In genomic region chr5:8343296-8343695, GRCm38 (mm10) we compare ENCODE assay signal across 16 mouse cellular contexts.
"Had no signal": no experiment of that assay in that cellular context is flagged by ENCODE, and none has a peak within 500 bp of the region (broad histone marks: within the 10 kb centered on the region; RNA-seq: fewer than 3 reads in every experiment).

No protein-coding gene starts in this region.

- H3K36me3 ChIP-seq: neural tube, embryonic 13.5 days; neural tube, embryonic 15.5 days; stomach, embryonic 15.5 days had no signal

- DNase-seq: retina, postnatal 1 day; right cerebral cortex, adult 18-20 months; right cerebral cortex, postnatal 14 days; right cerebral cortex, postnatal 25 days; right cerebral cortex, postnatal 4 days; spleen, adult 18-20 months; thymus, adult 18-20 months; thymus, adult 2 months; thymus, postnatal 14 days; thymus, postnatal 25 days; thymus, postnatal 36 days; thymus, postnatal 4 days had no signal

- H3K9ac ChIP-seq: neural tube, embryonic 13.5 days; neural tube, embryonic 15.5 days; stomach, embryonic 15.5 days had no signal

- H3K27ac ChIP-seq: neural tube, embryonic 13.5 days; neural tube, embryonic 15.5 days; stomach, embryonic 15.5 days; stomach, postnatal 0 days had no signal

- H3K4me1 ChIP-seq: neural tube, embryonic 13.5 days; neural tube, embryonic 15.5 days; stomach, embryonic 15.5 days had no signal

- H3K27me3 ChIP-seq: neural tube, embryonic 13.5 days; neural tube, embryonic 15.5 days; stomach, embryonic 15.5 days had no signal

- H3K4me3 ChIP-seq: neural tube, embryonic 13.5 days; neural tube, embryonic 15.5 days; stomach, embryonic 15.5 days had no signal

- H3K9me3 ChIP-seq: neural tube, embryonic 13.5 days; neural tube, embryonic 15.5 days; stomach, embryonic 15.5 days had no signal

- H3K4me2 ChIP-seq: neural tube, embryonic 13.5 days; neural tube, embryonic 15.5 days; stomach, embryonic 15.5 days had no signal
